Mouse (Mus musculus): Measurements from ENCODE around the gene Btrc. TPM values are rescaled to one million over a fixed set of nuclear protein-coding genes. Genes with fewer than 3 reads are reported as not detected.
A peak's percentile ranks its signal among the peaks of the same experiment; 100 is the strongest.
"Not testable (repeated sequence)": the region's sequence is repeated elsewhere in the genome, so short reads cannot be mapped to it uniquely, and the experiment has no call there.

Btrc gene
- total RNA-seq (2021): 10 to 100 TPM; 42.4 to 46.6 TPM
- long read RNA-seq, experiment 1, transcript Btrc-201 (15 exons, 2,978 nt): major isoform, 15 of 45 reads
- long read RNA-seq, experiment 1, partial matches to known transcripts: 2 of 45 reads
- long read RNA-seq, experiment 1, other reads (novel, unspliced or antisense): 26 of 45 reads
- long read RNA-seq, experiment 2, transcript Btrc-202 (14 exons, 2,064 nt): minor isoform, 7 of 78 reads
- long read RNA-seq, experiment 2, transcript Btrc-201 (15 exons, 2,978 nt): major isoform, 19 of 78 reads
- long read RNA-seq, experiment 2, partial matches to known transcripts: 5 of 78 reads
- long read RNA-seq, experiment 2, other reads (novel, unspliced or antisense): 45 of 78 reads

DNA sequence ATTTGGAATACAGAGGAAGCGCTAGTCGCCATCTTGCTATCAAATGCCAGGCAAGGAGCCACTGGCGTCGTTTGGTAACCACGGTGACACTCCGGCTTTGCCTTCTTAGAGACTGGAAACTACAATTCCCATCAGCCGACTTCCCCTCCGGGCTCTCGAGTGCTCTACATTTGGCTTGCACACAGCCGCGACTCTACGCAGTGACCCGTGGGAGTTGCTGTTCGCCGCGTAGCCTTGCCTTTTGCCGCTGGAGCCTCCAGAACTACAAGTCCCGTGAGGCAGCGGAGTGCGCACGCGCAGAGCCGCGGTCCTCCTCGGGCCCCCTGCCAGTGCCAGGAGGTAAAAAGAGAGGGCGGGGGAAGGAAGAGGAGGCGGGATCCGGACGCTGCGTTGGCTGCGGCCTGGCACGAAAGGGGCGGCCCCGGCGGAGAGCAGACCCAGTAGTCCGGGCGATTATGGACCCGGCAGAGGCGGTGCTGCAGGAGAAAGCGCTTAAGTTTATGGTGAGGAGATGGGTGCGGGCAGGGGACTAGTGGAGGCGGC lies at the start of gene Btrc:
Gene Btrc (plus strand): TSS at position 351 of the 543 bp plus-strand sequence.
- DNase-seq (ENCODE audit: low spot score in 2 of 2): peak; percentile 100

- no peak for DNase-seq (ENCODE audit: low spot score in 2 of 2)
These were observed 46.1 kb upstream of the Btrc start for GRCm38 (mm10) chr19:45317473-45317882.

GRCm38 (mm10) chr19:45321062-45321461 lies 42.5 kb upstream of the Btrc start:
- no peak for DNase-seq (ENCODE audit: low spot score in 2 of 2)

DNA sequence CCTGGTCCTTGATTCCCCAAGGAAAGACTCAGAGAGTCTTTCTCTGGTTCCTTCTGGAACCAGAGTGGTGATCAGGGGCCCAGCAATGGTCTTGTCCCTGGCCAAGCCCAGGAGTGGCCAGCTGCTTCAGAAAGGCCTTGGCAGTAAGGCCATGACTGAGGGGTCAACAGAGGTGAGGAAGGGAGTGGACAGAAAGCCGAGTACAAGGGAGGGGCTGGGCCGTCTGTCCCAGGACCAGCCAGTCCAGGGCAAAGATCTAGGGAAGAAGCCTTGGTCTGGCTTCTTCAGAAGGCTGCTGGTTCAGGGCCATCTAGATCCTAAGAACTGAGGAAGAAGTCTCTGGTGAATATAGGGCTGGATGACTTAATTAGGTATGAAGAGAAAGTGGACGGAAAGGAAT lies 34.5 kb upstream of the Btrc start:
- no peak for DNase-seq (ENCODE audit: low spot score in 2 of 2)

- DNase-seq (ENCODE audit: low spot score in 2 of 2): no peak
These were observed 33.7 kb upstream of the Btrc start for GRCm38 (mm10) chr19:45329748-45330298.

DNA sequence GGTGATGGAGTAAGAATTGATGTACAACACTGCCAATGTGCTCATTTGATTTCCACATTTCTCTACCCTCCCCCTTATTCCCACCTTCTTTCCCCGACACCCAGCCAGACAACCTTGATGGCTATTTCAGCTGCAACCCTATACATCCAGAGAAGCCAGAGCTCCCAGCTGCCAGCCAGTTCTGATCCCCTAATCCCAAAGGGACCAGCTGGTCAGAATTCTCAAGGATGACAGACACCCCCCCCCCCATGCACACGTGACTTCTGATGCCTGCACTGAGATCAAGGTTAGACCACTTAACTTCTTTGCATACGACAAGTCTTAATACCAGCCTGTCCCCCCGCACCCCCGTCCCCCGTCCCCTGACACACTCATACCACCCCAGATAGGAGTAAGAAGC lies 26.8 kb upstream of the Btrc start:
- no peak for DNase-seq (ENCODE audit: low spot score in 2 of 2)

DNA sequence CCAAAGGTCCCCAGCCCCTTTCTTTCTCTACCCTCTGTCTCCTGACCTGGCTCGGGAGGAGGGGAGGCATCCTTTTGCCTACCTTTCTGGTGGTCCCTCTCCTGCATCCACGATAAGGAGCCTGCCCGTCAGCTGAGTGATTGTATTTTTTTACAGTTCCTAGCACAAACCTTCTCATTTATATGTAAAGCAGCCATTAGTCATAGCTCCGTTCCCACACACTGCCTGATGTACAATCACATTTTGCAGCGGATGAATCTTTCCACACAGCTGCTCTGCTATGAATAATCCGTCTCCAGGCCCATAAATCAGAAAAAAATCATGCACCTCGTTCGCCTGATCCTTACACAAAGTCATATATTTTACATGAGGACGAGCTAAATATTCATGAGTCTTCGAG lies 25.4 kb upstream of the Btrc start:
- no peak for DNase-seq (ENCODE audit: low spot score in 2 of 2)

DNA sequence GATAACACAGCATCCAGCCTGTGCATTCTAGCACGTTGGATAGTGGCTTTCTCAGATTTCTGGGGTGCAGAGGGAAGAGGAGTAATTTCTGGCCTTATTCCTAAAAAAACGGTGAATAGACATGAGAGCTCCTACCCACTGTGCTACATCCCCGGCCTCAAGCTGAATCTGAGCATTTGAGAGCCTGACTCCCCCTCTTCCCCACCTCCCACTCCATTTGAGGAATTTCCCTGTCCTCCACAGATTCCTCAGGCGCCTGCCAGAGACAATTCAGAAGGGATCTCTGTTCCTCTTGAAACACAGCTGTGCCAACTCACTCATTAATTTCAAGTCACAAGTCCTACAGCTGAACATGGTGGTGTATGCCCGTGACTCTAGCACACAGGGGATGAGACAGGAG lies 19.6 kb upstream of the Btrc start:
- DNase-seq (ENCODE audit: low spot score in 2 of 2): no peak

GRCm38 (mm10) chr19:45348188-45348587 lies 15.3 kb upstream of the Btrc start:
- DNase-seq (ENCODE audit: low spot score in 2 of 2): no peak

DNA sequence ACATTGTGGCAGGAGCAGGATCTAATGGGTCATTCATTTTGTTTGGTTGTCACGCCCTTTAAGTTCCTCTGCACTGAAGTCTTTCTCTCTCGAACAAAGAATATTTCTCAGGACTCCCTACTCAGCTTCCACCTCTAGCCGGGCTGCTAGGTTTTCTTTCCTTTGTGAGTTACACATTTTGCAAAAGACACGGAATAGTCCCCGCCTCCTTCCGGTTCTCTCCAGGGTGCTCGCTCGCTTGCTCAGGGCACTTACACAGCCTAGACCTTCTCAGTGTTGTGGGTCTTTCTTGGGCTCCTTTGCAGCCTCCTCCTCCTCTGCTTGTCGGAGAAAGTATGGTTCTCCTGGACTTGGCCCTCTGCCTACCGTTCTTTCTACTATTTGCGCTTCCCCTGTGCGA lies 13.1 kb upstream of the Btrc start:
- no peak for DNase-seq (ENCODE audit: low spot score in 2 of 2)

GRCm38 (mm10) chr19:45352706-45353105 lies 10.8 kb upstream of the Btrc start:
- not testable (repeated sequence) for DNase-seq (ENCODE audit: low spot score in 2 of 2)

DNA sequence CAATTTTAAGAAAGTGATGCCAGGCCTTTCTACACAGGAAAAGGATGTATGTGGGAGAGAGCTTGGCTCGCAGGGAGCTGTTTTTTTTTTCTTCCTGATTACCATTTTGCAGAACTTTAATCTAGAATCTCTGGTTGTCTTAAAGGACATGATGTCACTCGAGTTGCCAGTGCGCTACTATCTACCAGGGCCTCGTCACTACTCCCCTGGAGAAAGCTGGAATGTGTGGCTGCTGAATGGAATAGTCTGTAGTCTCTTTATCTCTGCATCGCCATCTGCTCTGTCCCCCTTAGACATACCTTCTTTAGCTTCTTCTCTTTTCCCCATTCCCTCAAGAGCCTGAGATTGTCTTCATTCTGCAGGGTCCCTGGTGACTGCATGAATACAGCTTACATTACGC lies 7.9 kb upstream of the Btrc start:
- DNase-seq (ENCODE audit: low spot score in 2 of 2): no peak

GRCm38 (mm10) chr19:45356868-45357267 lies 6.7 kb upstream of the Btrc start:
- not testable (repeated sequence) for DNase-seq (ENCODE audit: low spot score in 2 of 2)

DNA sequence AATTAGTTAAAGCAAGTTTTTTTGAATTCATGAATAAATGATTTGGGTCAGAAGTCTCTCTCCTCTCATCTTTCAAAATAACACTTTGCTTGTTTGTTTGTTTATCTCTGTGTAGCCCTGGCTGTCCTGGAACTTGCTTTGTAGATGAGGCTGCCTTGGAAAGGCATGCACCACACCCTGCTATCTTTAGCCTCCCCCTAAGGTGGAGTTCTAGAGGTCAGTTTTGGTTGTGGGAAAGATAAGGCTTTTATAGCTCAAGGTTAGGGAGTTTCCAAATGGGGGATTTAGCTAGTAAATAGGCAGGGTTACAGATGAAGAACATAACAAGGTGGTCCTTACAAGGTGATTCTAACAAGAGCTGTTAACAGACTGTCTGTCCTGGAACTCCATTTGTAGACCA lies 3.0 kb upstream of the Btrc start:
- no peak for DNase-seq (ENCODE audit: low spot score in 2 of 2)

- no peak for DNase-seq (ENCODE audit: low spot score in 2 of 2)
These were observed 428 bp downstream of the Btrc start for GRCm38 (mm10) chr19:45363933-45364391.

DNA sequence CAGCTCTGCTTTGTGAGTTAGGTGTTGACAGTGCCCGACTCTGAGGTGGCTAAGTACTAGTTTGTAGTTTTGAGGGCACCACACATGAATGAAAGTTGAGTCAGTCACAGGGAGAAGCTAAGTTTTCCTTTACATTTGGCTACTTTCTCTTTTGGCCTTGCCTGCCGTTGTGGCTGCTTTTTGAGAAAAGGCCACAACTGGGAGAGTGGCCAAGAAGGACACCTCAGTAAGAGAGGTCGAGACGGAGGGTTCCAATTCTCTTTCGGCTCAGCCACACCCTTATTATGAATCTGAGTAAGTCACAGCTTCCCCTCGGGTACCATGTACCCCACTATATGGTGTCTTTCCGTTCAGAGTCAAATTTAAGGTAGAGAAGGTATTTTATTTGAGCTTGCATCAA lies 3.1 kb downstream of the Btrc start:
- no peak for DNase-seq (ENCODE audit: low spot score in 2 of 2)

GRCm38 (mm10) chr19:45384815-45385214 lies 21.3 kb downstream of the Btrc start:
- DNase-seq (ENCODE audit: low spot score in 2 of 2): not testable (repeated sequence)

DNA sequence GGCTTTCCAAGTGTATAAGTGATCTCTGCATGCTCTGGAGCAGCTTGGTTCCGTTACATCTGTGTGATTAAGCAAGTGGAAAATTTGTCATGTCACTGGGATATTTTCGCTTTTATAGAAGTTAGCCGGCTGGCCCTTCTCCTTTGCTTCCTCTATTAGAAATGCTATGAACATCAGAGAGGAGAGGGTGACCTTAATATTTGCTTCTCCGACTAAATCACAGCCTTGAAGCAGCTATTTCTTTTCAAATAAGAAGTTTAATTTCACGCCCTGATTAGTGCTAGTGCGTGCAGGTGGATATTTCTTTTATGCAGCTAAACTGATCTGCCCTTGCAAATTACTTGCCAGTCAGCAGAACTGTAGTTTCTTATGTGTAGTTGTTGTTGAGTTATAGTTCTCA lies 25.0 kb downstream of the Btrc start:
- no peak for DNase-seq (ENCODE audit: low spot score in 2 of 2)

DNA sequence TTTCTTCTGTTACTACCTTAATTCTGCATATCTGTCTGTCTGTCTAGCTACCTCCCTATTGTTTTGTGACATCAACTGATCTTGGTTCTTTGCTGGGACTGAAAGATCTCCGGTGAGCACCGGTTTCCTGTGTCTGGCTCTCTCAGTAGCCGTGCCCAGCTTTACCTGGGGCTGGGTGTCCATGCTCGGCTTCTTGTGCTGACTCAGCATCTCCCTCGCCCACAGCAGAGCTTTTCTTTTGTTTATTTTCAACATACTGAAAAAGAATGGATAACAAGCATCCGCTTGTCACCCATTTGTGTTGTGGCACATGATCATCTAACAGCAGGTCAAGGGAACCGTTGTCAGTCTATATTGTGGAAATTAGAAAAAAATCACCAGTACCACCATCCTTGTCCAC lies 30.5 kb downstream of the Btrc start:
- no peak for DNase-seq (ENCODE audit: low spot score in 2 of 2)

- DNase-seq (ENCODE audit: low spot score in 2 of 2): no peak
These were observed 47.5 kb downstream of the Btrc start for GRCm38 (mm10) chr19:45411000-45411399.

DNA sequence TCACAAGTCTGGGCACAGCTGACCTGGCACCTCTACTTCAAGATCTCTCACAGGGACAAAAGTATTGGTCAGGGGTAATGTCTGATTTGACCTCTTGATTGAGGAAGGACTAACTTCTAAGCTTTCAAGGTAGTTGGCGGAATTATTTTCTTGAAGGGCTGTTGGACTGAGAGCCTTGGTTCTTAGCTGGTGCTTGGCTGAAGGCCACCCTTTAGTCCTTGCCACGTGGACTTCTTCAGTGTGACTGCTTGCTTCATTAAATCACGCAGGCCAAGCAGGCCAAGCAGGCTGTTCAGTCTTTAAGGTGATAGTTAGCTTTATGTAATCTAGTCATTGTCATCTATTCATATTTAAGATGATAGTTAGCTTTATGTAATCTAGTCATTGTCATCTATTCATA lies 49.2 kb downstream of the Btrc start:
- no peak for DNase-seq (ENCODE audit: low spot score in 2 of 2)

- no peak for DNase-seq (ENCODE audit: low spot score in 2 of 2)
These were observed 50.4 kb downstream of the Btrc start for GRCm38 (mm10) chr19:45413966-45414365.

DNA sequence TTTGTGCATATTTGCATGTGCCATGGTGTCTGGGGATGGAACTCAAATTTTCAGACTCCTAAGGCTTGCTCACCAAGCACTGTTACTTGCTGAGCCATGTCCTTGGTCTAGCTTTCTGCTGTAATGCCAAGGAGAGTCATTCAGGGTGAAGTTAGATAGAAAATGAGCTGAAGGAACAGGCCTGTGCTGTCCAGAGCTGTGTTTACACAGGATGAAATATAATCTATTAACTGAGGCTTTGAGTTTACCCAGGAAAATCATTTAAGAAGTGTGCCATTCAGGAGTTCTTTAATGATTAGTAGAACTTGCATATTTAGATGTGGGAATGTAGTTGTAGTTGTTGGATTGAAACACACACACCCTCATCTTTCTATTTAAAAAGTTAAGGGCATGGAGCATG lies 54.1 kb downstream of the Btrc start:
- DNase-seq (ENCODE audit: low spot score in 2 of 2): no peak
